Mouse (Mus musculus): ENCODE results near the gene Myoz2.

DNA sequence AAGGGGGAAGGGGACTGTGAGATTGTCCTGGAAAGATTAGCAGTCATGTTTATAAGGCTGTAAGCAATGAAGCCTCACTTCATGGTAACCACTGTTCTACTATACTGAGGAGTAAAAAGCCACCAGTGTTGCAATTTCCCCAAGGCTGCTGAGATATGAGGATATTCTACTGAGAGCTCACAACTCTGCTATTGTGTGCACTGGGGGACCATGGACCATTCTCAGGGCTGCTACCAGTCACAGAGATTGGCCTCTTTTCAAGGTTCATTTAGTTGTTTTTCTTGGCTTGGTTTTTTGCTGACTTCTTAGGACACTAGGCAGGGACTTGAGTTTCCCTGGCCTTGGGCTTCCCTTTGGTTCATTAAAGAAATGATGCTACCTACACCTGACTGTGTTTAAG, 38.5 kb upstream of the Myoz2 start:
- TF ChIP-seq GATA1 (IDR thresholded peaks at IDR 0.05; ENCODE audit: low read length) (no peak), TAL1 (IDR thresholded peaks at IDR 0.05; ENCODE audit: low read length) (no peak)
